Mouse (Mus musculus): ENCODE results near the gene Ccser1.

- TF ChIP-seq CTCF (IDR thresholded peaks at IDR 0.05; ENCODE audit: low read depth) (no peak), EP300 (optimal IDR thresholded peaks at IDR 0.05) (no peak)
Observed at GRCm38 (mm10) chr6:61931622-61932021, 751.5 kb downstream of the Ccser1 start.

All from stomach, postnatal 0 days (tissue).